Mouse (Mus musculus): ENCODE measurements around the gene Kras.

The Kras gene

DNA sequence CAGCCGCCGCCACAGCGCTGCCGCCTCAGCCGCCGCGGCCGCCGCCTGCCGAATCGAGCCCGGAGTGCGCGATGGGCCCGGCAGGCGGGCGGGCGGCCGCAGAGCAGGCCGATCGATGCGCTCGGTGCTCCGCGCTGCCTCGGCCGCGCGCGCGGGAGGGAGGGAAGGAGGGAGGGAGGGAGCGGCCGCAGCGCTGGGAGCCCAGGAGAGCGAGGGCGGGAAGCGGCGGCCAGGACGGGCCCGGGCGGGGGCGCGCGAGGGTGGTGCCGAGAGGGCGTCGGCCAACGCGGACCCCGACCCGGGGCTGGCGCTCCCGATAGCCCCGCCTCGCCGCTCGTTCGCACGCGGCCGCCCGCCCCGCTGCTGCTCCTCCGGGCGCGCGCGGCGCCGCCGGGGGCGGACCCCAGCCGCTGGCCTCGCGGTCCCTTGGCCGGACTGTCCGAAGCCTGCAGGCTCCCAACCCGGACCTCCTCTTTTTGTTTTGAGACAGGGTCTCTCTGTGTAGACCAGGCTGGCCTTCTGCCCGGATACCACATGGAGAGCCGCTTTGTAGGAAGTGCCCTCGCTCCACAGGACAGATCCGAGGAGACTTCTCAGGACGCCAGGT, at the start of gene Kras:
Kras (minus strand) TSS at position 55 of the 607 bp plus-strand sequence.
- DNase-seq = peak; percentile 94

DNA sequence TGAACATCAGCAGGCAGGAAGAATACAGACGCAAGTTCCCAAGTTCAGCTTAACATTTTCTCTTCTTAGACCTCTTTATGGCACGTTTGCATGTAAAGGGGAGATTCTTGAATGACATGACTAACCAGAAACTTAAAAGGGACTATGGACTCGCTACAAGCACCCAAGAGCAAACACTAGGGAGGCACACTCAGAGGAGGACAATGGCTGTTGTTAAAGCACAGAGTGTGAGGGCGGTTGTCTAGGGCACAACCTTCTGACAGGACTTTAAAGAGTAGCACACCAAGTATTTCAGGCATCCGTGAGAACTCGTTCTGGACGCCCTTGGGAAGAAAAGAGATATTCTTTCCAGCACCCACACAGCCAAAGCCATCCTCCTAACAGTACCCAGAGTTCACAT, 47.6 kb upstream of the Kras start:
- no peak for DNase-seq

GRCm38 (mm10) chr6:145296979-145297378, 46.9 kb upstream of the Kras start:
- DNase-seq = no peak

DNA sequence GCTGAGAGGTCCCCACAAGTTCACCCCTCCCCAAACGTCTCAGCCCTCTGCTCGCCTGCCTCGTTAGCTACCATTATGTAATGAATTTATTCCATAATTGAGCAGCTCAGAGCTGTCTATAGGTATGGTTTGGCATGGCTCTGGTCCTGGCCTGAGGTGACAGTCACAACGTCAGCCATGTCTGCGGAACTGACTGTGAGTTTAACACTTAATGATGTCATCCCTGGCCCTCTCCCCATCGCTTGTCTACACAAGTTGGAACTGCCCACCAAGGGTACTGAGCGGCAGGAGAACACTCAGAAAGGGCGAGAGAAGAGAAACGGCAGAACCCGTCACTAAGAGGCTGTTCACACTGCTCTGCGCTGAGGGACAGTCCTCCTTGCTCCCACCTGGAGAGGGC, 45.1 kb upstream of the Kras start:
- no peak for DNase-seq

DNA sequence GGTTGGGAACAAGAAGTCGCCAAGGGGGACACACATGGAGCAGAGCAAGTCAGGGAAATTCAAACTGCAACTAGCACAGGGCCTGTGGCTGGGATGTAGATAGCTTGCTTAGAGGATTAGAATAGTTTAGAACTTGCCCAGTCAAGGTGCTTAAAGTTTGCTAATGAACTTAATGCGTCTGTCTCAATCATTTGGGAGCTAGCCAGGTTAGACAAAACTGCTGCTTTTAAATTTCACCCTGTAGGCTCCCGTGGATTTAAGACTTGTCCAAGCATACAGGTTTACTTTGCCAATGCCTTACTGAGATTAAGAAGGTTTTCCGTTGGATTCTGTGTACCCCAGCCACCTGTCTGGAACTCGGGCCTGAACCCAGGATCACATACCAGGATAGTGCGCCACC, 43.1 kb upstream of the Kras start:
- DNase-seq = no peak

DNA sequence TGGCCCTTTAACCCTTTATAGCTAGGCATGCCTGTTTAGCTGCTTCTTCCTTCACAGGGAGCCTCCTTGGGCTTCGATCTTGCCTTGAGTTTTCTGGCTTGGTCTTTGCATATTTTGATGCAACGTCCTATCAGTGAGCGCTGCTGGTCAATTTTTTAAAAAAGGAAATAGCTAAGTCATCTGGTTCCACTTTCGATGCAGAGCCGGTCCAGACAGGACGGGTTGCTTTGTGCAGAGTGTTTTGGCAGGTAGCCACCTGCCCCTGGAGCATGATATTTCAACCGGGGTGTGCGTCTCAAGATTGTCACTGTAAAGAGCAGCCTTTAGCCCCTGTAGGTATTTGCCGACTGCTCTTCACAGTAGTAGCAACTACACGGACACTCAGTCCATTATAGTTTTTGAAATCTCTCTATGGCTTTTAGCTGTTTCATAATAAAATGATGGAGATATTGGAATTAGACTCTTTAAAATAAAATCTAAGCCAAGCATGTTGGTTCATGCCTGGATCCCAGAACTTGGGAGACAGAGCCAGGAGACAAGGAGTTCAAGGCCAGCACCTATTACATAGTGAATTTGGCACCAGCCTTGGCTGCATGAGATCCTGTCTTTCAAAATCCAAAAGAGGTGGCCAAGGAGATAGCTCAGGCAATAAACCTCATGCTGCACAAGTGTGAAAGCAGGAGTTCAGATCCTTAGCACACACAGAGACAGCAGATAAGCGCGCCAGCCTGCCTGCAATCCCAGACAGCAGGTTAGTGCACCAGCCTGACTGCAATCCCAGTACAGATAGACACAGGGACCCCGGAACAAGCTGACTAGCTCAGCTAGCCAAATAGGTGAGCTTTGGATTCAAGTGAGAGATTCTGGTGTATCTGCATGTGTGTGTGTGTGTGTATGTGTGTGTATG, 41.6 kb upstream of the Kras start:
- peak; percentile 21 for DNase-seq

GRCm38 (mm10) chr6:145285656-145286055, 35.6 kb upstream of the Kras start:
- DNase-seq = no peak

GRCm38 (mm10) chr6:145284286-145284685, 34.2 kb upstream of the Kras start:
- no peak for DNase-seq

DNA sequence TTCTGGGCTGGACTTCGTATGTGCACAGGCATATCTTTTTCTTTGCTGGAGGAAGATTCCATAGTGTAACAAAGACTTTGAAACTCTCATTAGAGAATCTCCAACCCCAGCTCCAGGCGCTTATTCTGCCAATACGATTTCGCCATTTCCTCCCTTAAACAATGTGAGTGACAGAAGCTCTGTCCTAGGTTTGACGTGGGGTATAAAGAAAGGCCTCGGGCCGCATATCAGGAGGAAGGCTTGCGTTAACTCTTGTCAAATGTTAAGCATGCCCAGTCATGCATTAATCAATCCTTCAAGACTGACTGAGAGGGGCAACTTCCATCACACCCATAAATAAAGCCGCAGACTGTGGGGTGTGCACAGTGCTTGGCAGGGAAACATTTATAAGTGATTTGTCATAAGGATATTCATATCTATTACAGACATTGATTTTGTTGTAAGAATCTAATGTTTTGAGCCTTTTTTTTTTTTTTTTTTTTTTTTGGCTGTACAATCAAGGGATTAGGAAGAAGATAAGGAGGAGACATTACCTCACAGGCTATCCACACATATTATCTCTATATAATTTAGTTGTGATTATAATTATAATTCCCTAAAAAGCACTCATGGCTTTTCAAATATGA, 27.2 kb upstream of the Kras start:
- no peak for DNase-seq

- DNase-seq = peak; percentile 87
These were observed 26.3 kb upstream of the Kras start for GRCm38 (mm10) chr6:145276265-145276780.

GRCm38 (mm10) chr6:145275586-145276219, 25.7 kb upstream of the Kras start:
- no peak for DNase-seq

- DNase-seq = no peak
These were observed 24.1 kb upstream of the Kras start for GRCm38 (mm10) chr6:145273971-145274620.

GRCm38 (mm10) chr6:145272142-145272937, 22.3 kb upstream of the Kras start:
- no peak for DNase-seq

GRCm38 (mm10) chr6:145269313-145269845, 19.3 kb upstream of the Kras start:
- DNase-seq = no peak

GRCm38 (mm10) chr6:145267692-145268091, 17.7 kb upstream of the Kras start:
- DNase-seq = no peak

DNA sequence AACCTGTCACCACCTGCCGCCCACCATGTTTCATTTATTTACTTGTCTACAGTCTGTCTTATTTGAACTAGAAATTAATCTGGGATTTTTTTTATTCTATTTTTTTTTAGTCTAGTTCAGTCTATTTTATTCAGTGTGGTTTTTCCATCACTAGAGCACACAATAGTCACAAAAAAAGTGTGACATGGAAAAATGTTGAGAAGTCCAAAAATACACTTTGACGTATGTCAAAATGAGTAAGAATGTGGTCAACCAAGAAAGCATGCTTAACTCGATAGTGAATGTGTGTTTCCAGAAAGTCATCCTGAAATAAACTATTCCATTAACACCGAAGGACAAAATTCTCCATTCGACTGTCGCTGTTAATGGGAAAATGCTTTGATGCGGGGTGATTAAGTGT, 12.3 kb upstream of the Kras start:
- DNase-seq = no peak

- DNase-seq = no peak
These were observed 6.6 kb upstream of the Kras start for GRCm38 (mm10) chr6:145256701-145257073.

GRCm38 (mm10) chr6:145255952-145256700, 6.1 kb upstream of the Kras start:
- DNase-seq = no peak

GRCm38 (mm10) chr6:145250820-145251219, 781 bp upstream of the Kras start:
- no peak for DNase-seq

- DNase-seq = peak; percentile 74
These were observed 501 bp downstream of the Kras start for GRCm38 (mm10) chr6:145249291-145250184.

All from liver (tissue).